Mouse (Mus musculus): ENCODE results near the gene Krt79. TPM values are rescaled to one million over a fixed set of nuclear protein-coding genes. Genes with fewer than 3 reads are reported as not detected.

Krt79 gene
- polyA plus RNA-seq, 1 experiment from 2014 or later, result not detected

DNA sequence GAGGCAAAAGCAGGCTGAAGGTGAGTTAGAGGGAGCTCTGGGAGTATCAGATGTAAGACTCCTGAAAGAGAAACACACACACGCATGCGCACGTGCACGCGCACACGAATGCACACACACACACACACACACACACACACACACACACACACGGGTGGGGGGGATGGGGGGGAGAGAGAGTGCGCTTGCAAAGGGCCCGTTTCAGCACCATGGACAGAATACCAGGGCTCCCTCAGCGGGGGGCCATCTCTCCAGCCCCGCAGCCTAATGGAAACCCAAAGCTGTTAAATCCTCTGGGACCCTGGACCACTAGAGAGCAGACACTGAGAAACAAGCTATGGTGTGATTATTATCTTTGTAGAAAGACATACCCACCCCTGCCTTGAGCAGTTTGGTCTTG lies 60.3 kb downstream of the Krt79 start:
- no peak overlapping the region for H3K4me2 ChIP-seq
- H3K9ac ChIP-seq, result no peak overlapping the region
- no peak for DNase-seq
- H3K36me3 ChIP-seq, result no peaks in the 10 kb centered on the region
- H3K9me3 ChIP-seq (replicated peaks), result no peaks in the 10 kb centered on the region
- WGBS (ENCODE audit: insufficient replicate concordance), result 21% methylated on average over 11 of the region's 11 CpGs
- H3K4me3 ChIP-seq (replicated peaks), result no peak overlapping the region
- H3K27ac ChIP-seq, result no peak overlapping the region
- ATAC-seq (ENCODE audit: low read depth), result no peak
- 0 out of 2 replicates have a peak, but pooled peaks cover 3% of the 10 kb centered on the region for H3K27me3 ChIP-seq
- H3K4me1 ChIP-seq (replicated peaks), result no peaks in the 10 kb centered on the region

Small RNA genes within 50 kb of the gene (microRNA-seq; reads per million reads assigned to microRNA genes)
- gene Gm44356, result not detected

Other genes starting within 250 kb of the Krt79 start
- 0.05 and 0.09 TPM in 2 replicates for gene Krt6a, start 246.0 kb downstream of the Krt79 start, polyA plus RNA-seq (2015; fragmentation: Nextera tagmentation; extraction: Ambion mirVana)
- gene Krt5, start 227.4 kb downstream of the Krt79 start, polyA plus RNA-seq (2015; fragmentation: Nextera tagmentation; extraction: Ambion mirVana), result 0.63 and 0.69 TPM in 2 replicates
- gene Krt71, start 197.2 kb downstream of the Krt79 start, polyA plus RNA-seq (2015; fragmentation: Nextera tagmentation; extraction: Ambion mirVana), result not detected in 2 replicates
- gene Krt72, start 153.9 kb downstream of the Krt79 start, polyA plus RNA-seq (2015; fragmentation: Nextera tagmentation; extraction: Ambion mirVana), result not detected in 2 replicates
- not detected in 2 replicates for gene Krt73, start 138.0 kb downstream of the Krt79 start, polyA plus RNA-seq (2015; fragmentation: Nextera tagmentation; extraction: Ambion mirVana)
- not detected in 2 replicates for gene Krt2, start 122.2 kb downstream of the Krt79 start, polyA plus RNA-seq (2015; fragmentation: Nextera tagmentation; extraction: Ambion mirVana)
- gene Krt1, start 89.5 kb downstream of the Krt79 start, polyA plus RNA-seq (2015; fragmentation: Nextera tagmentation; extraction: Ambion mirVana), result not detected in 2 replicates
- gene Krt77, start 70.6 kb downstream of the Krt79 start, polyA plus RNA-seq (2015; fragmentation: Nextera tagmentation; extraction: Ambion mirVana), result not detected in 2 replicates
- gene Krt76, start 47.4 kb downstream of the Krt79 start, polyA plus RNA-seq (2015; fragmentation: Nextera tagmentation; extraction: Ambion mirVana), result not detected in 2 replicates
- gene Krt4, start 15.6 kb downstream of the Krt79 start, polyA plus RNA-seq (2015; fragmentation: Nextera tagmentation; extraction: Ambion mirVana), result 0.15 and 0.32 TPM in 2 replicates
- gene Krt78, start 14.0 kb upstream of the Krt79 start, polyA plus RNA-seq (2015; fragmentation: Nextera tagmentation; extraction: Ambion mirVana), result 0.03 TPM in 1 of 2 replicates, not detected in the other
- 89.5 and 107 TPM in 2 replicates for gene Krt8, start 64.2 kb upstream of the Krt79 start, polyA plus RNA-seq (2015; fragmentation: Nextera tagmentation; extraction: Ambion mirVana)
- gene Krt18, start 87.9 kb upstream of the Krt79 start, polyA plus RNA-seq (2015; fragmentation: Nextera tagmentation; extraction: Ambion mirVana), result 81.8 and 85.0 TPM in 2 replicates
- 67.5 and 79.6 TPM in 2 replicates for gene Eif4b, start 133.4 kb upstream of the Krt79 start, polyA plus RNA-seq (2015; fragmentation: Nextera tagmentation; extraction: Ambion mirVana)
- 4.4 and 5.0 TPM in 2 replicates for gene Tns2, start 160.1 kb upstream of the Krt79 start, polyA plus RNA-seq (2015; fragmentation: Nextera tagmentation; extraction: Ambion mirVana)
- 13.1 and 13.7 TPM in 2 replicates for gene Spryd3, start 195.9 kb upstream of the Krt79 start, polyA plus RNA-seq (2015; fragmentation: Nextera tagmentation; extraction: Ambion mirVana)
- 1.1 and 1.2 TPM in 2 replicates for gene Igfbp6, start 204.0 kb upstream of the Krt79 start, polyA plus RNA-seq (2015; fragmentation: Nextera tagmentation; extraction: Ambion mirVana)
- gene Soat2, start 210.2 kb upstream of the Krt79 start, polyA plus RNA-seq (2015; fragmentation: Nextera tagmentation; extraction: Ambion mirVana), result 31.0 and 31.3 TPM in 2 replicates

Data from liver, embryonic 13.5 days (tissue).